Mouse (Mus musculus) MEL (cell line): ENCODE measurements around the gene 1700017B05Rik. TPM values are rescaled to one million over a fixed set of nuclear protein-coding genes. Genes with fewer than 3 reads are reported as not detected.
A peak's percentile ranks its signal among the peaks of the same experiment; 100 is the strongest.

Experiments used
- DNase-seq: peaks from one replicate; pipeline ENCODE4 v3.0.0; 2011; ENCODE audit warnings: low read depth, low spot score
- H3K27ac ChIP-seq: 2 replicates; pipeline ENCODE4 v1.5.1; 2012; ENCODE audit warnings: low read depth, mild to moderate bottlenecking, control low read depth, low read length, moderate library complexity; ENCODE audit not compliant: control insufficient read depth
- H3K27me3 ChIP-seq, 2 experiments: fragments of 150-350 bp in 1 of 2; sonication (generic) in 1 of 2; 2 replicates each; pipeline ENCODE4 v1.6.1; 2012; ENCODE audit warnings: low read length in 2 of 2, mild to moderate bottlenecking in 2 of 2, improper control_type of control experiment in 1 of 2, moderate library complexity in 1 of 2; ENCODE audit not compliant: insufficient read depth in 2 of 2, control insufficient read depth in 1 of 2
- H3K36me3 ChIP-seq, 2 experiments: 2 replicates each; pipeline ENCODE4 v1.6.1; 2012 to 2014; ENCODE audit warnings: low read length in 2 of 2, improper control_type of control experiment in 1 of 2, inconsistent platforms in 1 of 2, mild to moderate bottlenecking in 1 of 2; ENCODE audit not compliant: insufficient read depth in 2 of 2, control insufficient read depth in 1 of 2
- H3K4me1 ChIP-seq, 2 experiments: fragments of 150-350 bp in 1 of 2; sonication (generic) in 1 of 2; 2 replicates each; pipeline ENCODE4 v1.6.1; 2012; ENCODE audit warnings: low read length in 2 of 2, improper control_type of control experiment in 1 of 2, mild to moderate bottlenecking in 1 of 2; ENCODE audit not compliant: insufficient read depth in 2 of 2, control insufficient read depth in 1 of 2
- H3K4me3 ChIP-seq, 2 experiments: fragments of 150-350 bp in 1 of 2; sonication (generic) in 1 of 2; 2 replicates each; pipeline ENCODE4 v1.5.1; 2012; ENCODE audit warnings: low read depth in 2 of 2, low read length in 2 of 2, mild to moderate bottlenecking in 2 of 2, moderate library complexity in 2 of 2, control low read depth in 1 of 2, improper control_type of control experiment in 1 of 2; ENCODE audit not compliant: control insufficient read depth in 1 of 2, insufficient read depth in 1 of 2
- H3K79me2 ChIP-seq: 2 replicates; pipeline ENCODE4 v1.6.1; 2012; ENCODE audit warnings: mild to moderate bottlenecking, low read length, moderate library complexity; ENCODE audit not compliant: control insufficient read depth, poor library complexity, insufficient read depth
- H3K9ac ChIP-seq: 2 replicates; pipeline ENCODE4 v1.6.1; 2012; ENCODE audit warnings: low read depth, mild to moderate bottlenecking, control low read depth, low read length, moderate library complexity; ENCODE audit not compliant: control insufficient read depth, poor library complexity, severe bottlenecking
- H3K9me3 ChIP-seq: fragments of 150-350 bp; sonication (generic); replicated peaks from 2 replicates; pipeline ENCODE4 v1.6.1; 2012; ENCODE audit warnings: mild to moderate bottlenecking, low read length, improper control_type of control experiment, moderate library complexity; ENCODE audit not compliant: insufficient read depth
- CHD1 ChIP-seq: IDR thresholded peaks from 2 replicates; pipeline ENCODE4 v1.6.1; 2012; ENCODE audit warnings: low read depth, mild to moderate bottlenecking, inconsistent platforms, low read length, improper control_type of control experiment
- ETS1 ChIP-seq: IDR thresholded peaks from 2 replicates; pipeline ENCODE4 v1.6.1; 2012; ENCODE audit warnings: low read depth, mild to moderate bottlenecking, inconsistent platforms, low read length, improper control_type of control experiment, moderate library complexity
- GATA1 ChIP-seq: IDR thresholded peaks from 2 replicates; pipeline ENCODE4 v1.6.1; 2011; ENCODE audit warnings: low read depth, low read length, improper control_type of control experiment
- JUND ChIP-seq: IDR thresholded peaks from 2 replicates; pipeline ENCODE4 v1.6.1; 2011; ENCODE audit warnings: low read depth, mild to moderate bottlenecking, improper control_type of control experiment, low read length
- MAFK ChIP-seq: IDR thresholded peaks from 2 replicates; pipeline ENCODE4 v1.6.1; 2011; ENCODE audit warnings: low read depth, mild to moderate bottlenecking, low read length, improper control_type of control experiment, borderline replicate concordance
- MAX ChIP-seq: IDR thresholded peaks from 2 replicates; pipeline ENCODE4 v1.6.1; 2011; ENCODE audit warnings: low read length, improper control_type of control experiment
- MAZ ChIP-seq: IDR thresholded peaks from 2 replicates; pipeline ENCODE4 v1.6.1; 2012; ENCODE audit warnings: low read depth, mild to moderate bottlenecking, inconsistent platforms, low read length, improper control_type of control experiment
- MYC ChIP-seq: IDR thresholded peaks from 2 replicates; pipeline ENCODE4 v1.6.1; 2011; ENCODE audit warnings: low read depth, mild to moderate bottlenecking, low read length, improper control_type of control experiment, moderate library complexity
- POLR2AphosphoS5 ChIP-seq: IDR thresholded peaks from 2 replicates; pipeline ENCODE4 v1.6.1; 2012; ENCODE audit warnings: low read depth, borderline replicate concordance, mild to moderate bottlenecking, inconsistent platforms, low read length, moderate library complexity, mixed read lengths
- RCOR1 ChIP-seq: IDR thresholded peaks from 2 replicates; pipeline ENCODE4 v1.6.1; 2012; ENCODE audit warnings: low read depth, mild to moderate bottlenecking, inconsistent platforms, low read length, improper control_type of control experiment
- TBP ChIP-seq: IDR thresholded peaks from 2 replicates; pipeline ENCODE4 v1.8.0; 2011; ENCODE audit warnings: low read depth, low read length, improper control_type of control experiment
- UBTF ChIP-seq: IDR thresholded peaks from 2 replicates; pipeline ENCODE4 v1.6.1; 2012; ENCODE audit warnings: low read depth, mild to moderate bottlenecking, inconsistent platforms, low read length, improper control_type of control experiment, moderate library complexity, borderline replicate concordance; ENCODE audit not compliant: insufficient read depth
- ZMIZ1 ChIP-seq: IDR thresholded peaks from 2 replicates; pipeline ENCODE4 v1.6.1; 2012; ENCODE audit warnings: low read depth, mild to moderate bottlenecking, inconsistent platforms, low read length, improper control_type of control experiment, moderate library complexity
- polyA plus RNA-seq, 2 experiments: library from polyadenylated mRNA; stranded (reverse) in 1 of 2; unstranded in 1 of 2; fragments of >175 nt in 1 of 2; fragments of >200 nt in 1 of 2; gene quantifications; 2 replicates each; pipeline versions ENCODE4 v1.2.1 to v1.2.4; 2012; ENCODE audit warnings: low replicate concordance in 2 of 2, low read depth in 1 of 2; ENCODE audit not compliant: insufficient read length in 2 of 2, insufficient read depth in 1 of 2, missing spikeins in 1 of 2
- total RNA-seq: library from RNA; depleted of rRNA; stranded (reverse); fragments of 300-350 nt; gene quantifications from 2 replicates; pipeline ENCODE4 v1.2.3, GENCODE M21; 2012

1700017B05Rik gene
- total and polyA plus RNA-seq, 3 experiments = 52.7 to 76.5 TPM; not detected in 1

DNA sequence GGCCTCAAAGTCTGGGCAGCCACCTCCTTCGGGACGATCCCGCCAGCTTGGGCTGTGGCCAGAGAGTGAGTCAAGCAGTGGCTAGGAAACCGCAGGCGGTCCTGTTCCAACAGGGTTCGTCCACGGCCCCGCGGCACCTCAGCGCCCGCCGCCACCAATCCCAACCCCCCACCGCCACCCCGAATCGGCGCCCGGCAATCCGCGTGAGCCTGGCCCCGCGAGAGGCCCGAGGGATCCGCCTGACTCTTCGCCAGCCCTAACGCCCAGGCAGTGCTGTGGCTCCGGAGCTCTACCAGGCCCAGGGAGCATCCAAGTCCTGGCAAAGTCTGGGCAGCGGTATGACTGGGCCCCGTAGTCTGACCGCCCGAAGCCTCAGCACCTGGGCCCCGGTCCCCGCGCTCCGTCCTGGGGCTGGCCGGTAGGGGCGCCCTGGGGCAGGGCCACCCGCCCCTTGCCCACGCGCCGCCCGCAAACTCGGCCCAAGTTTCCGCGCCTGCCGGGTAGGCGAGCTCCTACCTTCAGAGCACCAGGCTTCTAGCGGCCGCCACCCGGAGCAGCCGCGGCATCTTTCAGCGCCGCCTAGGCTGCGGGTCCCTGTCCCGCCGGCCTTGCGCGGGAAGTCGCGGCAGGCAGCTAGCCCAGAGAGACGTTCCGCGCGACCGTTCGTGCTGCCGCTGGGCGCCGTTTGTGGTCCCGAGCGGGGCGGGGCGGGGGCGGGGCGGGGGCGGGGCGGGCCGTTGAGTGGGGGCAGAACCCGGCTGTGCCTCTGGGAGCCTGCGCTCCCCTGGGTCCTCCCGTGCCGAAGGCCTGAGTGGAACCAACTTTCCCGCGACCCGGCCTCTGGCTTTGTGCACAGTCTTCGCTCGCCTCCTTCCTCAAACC is at the start of gene 1700017B05Rik (continued):
- TF ChIP-seq TBP (no peak; the same call in 1 of the 2 replicates), ZMIZ1 (no peak; the same call in 1 of the 2 replicates), CHD1 (no peak), MAZ (peak; percentile 45; the same call in 1 of the 2 replicates), ETS1 (no peak)

DNA sequence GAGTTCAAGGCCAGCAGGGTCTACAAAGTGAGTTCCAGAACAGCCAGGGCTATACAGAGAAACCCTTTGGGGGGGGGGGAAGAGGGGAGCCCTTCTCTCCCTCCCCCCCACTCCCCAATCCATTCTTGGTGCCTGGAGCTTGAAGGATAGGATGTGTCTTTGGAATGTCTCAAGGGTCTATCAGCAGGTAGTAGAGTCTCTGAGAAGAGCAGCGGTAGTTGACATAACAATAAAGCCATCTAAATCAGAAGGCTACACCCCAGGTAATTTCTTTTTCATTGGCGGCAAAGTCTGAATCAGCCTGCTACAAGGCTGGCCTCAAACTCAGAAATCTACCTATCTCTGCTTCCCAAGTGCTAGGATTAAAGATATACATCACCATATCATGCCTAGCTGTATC is 48.5 kb upstream of the 1700017B05Rik start:
- Histone ChIP-seq H3K9me3 (no peaks in the 10 kb centered on the region), H3K9ac (no peak overlapping the region), H3K4me1 (peaks cover 2 to 12% of the 10 kb centered on the region in 2 experiments; a peak in 3 of 4 replicates), H3K27me3 (no peaks in the 10 kb centered on the region), H3K4me3 (no peak overlapping the region), H3K36me3 (peaks cover 0 to 9% of the 10 kb centered on the region in 2 experiments; a peak in 2 of 4 replicates), H3K79me2 (no peaks in the 10 kb centered on the region), H3K27ac (no peak overlapping the region)
- TF ChIP-seq GATA1 (no peak), POLR2AphosphoS5 (no peak), CHD1 (no peak), JUND (no peak), UBTF (no peak), MAX (no peak), MYC (no peak)
- DNase-seq = no peak

DNA sequence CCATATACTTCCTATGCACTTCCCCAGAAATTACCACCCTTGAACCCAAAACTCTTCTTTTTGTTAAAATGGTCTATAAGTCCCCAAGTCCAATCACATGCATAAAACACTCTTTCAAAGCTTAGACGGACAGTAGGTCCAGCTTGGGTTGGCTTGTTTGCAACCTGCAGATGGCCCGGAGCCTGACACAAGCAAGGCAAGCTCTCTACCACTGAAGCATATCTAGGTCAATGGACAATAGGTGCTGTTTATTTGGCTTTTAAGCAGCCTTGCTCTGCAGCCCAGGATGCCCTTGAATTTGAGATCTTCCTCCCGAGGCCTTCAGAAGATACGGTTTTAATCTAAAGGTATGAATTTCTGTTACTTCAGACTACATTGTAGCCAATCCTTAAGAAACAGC is 46.9 kb upstream of the 1700017B05Rik start:
- no peak overlapping the region for H3K9ac ChIP-seq
- TF ChIP-seq ETS1 = no peak
- TF ChIP-seq POLR2AphosphoS5 = no peak
- TF ChIP-seq MAFK = no peak
- TF ChIP-seq RCOR1 = no peak
- DNase-seq = no peak
- H3K9me3 ChIP-seq = no peaks in the 10 kb centered on the region
- H3K27ac ChIP-seq = no peak overlapping the region
- no peaks in the 10 kb centered on the region for H3K27me3 ChIP-seq
- peaks cover 0 to 9% of the 10 kb centered on the region in 2 experiments; a peak in 2 of 4 replicates for H3K36me3 ChIP-seq
- peaks cover 2 to 12% of the 10 kb centered on the region in 2 experiments; a peak in 3 of 4 replicates for H3K4me1 ChIP-seq
- H3K4me3 ChIP-seq = no peak overlapping the region
- no peaks in the 10 kb centered on the region for H3K79me2 ChIP-seq
